8 mouse cellular contexts compared by ENCODE assay signal in genomic region chr12:108292419-108292818, GRCm38 (mm10). TPM values are rescaled to one million over a fixed set of nuclear protein-coding genes. Genes with fewer than 3 reads are reported as not detected.
DNase-seq lines count a peak whose midpoint lies in the region; ATAC-seq lines count a peak whose summit lies in the region.

No protein-coding gene starts in this region.

- no peaks in the 10 kb centered on the region for H3K36me3 ChIP-seq in forebrain, embryonic 10.5 days (replicated peaks)
- H3K36me3 ChIP-seq in limb, embryonic 15.5 days, result no peaks in the 10 kb centered on the region

- no peaks in the 10 kb centered on the region for H3K9me3 ChIP-seq in forebrain, embryonic 10.5 days
- no peaks in the 10 kb centered on the region for H3K9me3 ChIP-seq in limb, embryonic 15.5 days

- peak overlapping the region; percentile 19; the same call in 1 of the 2 replicates for H3K4me2 ChIP-seq in limb, embryonic 15.5 days

- H3K27ac ChIP-seq in forebrain, embryonic 10.5 days, result peak overlapping the region; percentile 74
- H3K27ac ChIP-seq in limb, embryonic 15.5 days, result no peak overlapping the region

- 7% methylated on average over 9 of the region's 9 CpGs for WGBS in forebrain, embryonic 10.5 days
- 12% methylated on average over 9 of the region's 9 CpGs for WGBS in limb, embryonic 15.5 days

- peak; percentile 42; the same call in 1 of the 2 replicates for ATAC-seq in limb, embryonic 15.5 days (ENCODE audit: insufficient number of reproducible peaks, low FRiP score, low TSS enrichment, low read depth)

- no peak overlapping the region for H3K9ac ChIP-seq in limb, embryonic 15.5 days

- peaks cover 26% of the 10 kb centered on the region for H3K4me1 ChIP-seq in forebrain, embryonic 10.5 days
- peaks cover 20% of the 10 kb centered on the region for H3K4me1 ChIP-seq in limb, embryonic 15.5 days

- H3K27me3 ChIP-seq in forebrain, embryonic 10.5 days (ENCODE audit: poor library complexity, severe bottlenecking), result no peaks in the 10 kb centered on the region
- H3K27me3 ChIP-seq in limb, embryonic 15.5 days, result 0 out of 2 replicates have a peak, but pooled peaks cover 3% of the 10 kb centered on the region

- peak; percentile 75 to 76 for DNase-seq in cerebellum, postnatal 10 days
- no peak for DNase-seq in cerebellum, adult 9-11 months
- peak; percentile 52 for DNase-seq in 3134 (ENCODE audit: extremely low read depth, insufficient read length, low spot score)
- peak; percentile 63 for DNase-seq in forebrain, embryonic 10.5 days (ENCODE audit: extremely low spot score, low spot score)
- DNase-seq in retina, postnatal 1 day, result peak; percentile 83
- DNase-seq in left cerebral cortex, adult 9 months (ENCODE audit: low spot score in 2 of 2), result no peak
- DNase-seq in left cerebral cortex, adult 8-10 months (ENCODE audit: low spot score in 2 of 2), result no peak

- H3K4me3 ChIP-seq in forebrain, embryonic 10.5 days, result peak overlapping the region; percentile 27; the same call in 1 of the 2 replicates
- H3K4me3 ChIP-seq in limb, embryonic 15.5 days, result no peak overlapping the region

RNA-seq across cellular contexts. Expression of gene Hhipl1, which starts 13.7 kb away (rescaled TPM):
- polyA plus RNA-seq in forebrain, embryonic 10.5 days (2016; fragmentation: Nextera tagmentation; extraction: Ambion mirVana), result 2.8 and 3.4 TPM in 2 replicates
- 0.97 and 1.4 TPM in 2 replicates for polyA plus RNA-seq in limb, embryonic 15.5 days (2015; fragmentation: Nextera tagmentation; extraction: Ambion mirVana)
- total RNA-seq in left cerebral cortex, adult 8-10 months (2022), result 10 to 100 TPM in 3 of 4 experiments, 1 to 10 TPM in 1; 9.4 to 11.2 (median 10.7) TPM

RNA-seq across cellular contexts. Expression of gene Ccdc85c, which starts 17.2 kb away (rescaled TPM):
- 13.5 and 14.6 TPM in 2 replicates for polyA plus RNA-seq in forebrain, embryonic 10.5 days (2016; fragmentation: Nextera tagmentation; extraction: Ambion mirVana)
- 4.2 and 4.7 TPM in 2 replicates for polyA plus RNA-seq in limb, embryonic 15.5 days (2015; fragmentation: Nextera tagmentation; extraction: Ambion mirVana)
- 10 to 100 TPM; 71.7 to 85.8 (median 80.1) TPM for total RNA-seq in left cerebral cortex, adult 8-10 months (2022)

RNA-seq across cellular contexts. Expression of gene Cyp46a1, which starts 41.8 kb away (rescaled TPM):
- polyA plus RNA-seq in forebrain, embryonic 10.5 days (2016; fragmentation: Nextera tagmentation; extraction: Ambion mirVana), result 19.4 and 20.1 TPM in 2 replicates
- polyA plus RNA-seq in limb, embryonic 15.5 days (2015; fragmentation: Nextera tagmentation; extraction: Ambion mirVana), result 6.3 and 7.6 TPM in 2 replicates
- total RNA-seq in left cerebral cortex, adult 8-10 months (2022), result 100 to 1,000 TPM; 254 to 259 (median 256) TPM

Comparison
In these comparisons a context has a peak if more than half of its experiments do, and no peak if none do; other contexts are left out.
1. DNase-seq: peak in cerebellum, postnatal 10 days (2 of 2), 3134 (single experiment), forebrain, embryonic 10.5 days (single experiment) and retina, postnatal 1 day (single experiment); none in cerebellum, adult 9-11 months (single experiment), left cerebral cortex, adult 9 months (0 of 2) and left cerebral cortex, adult 8-10 months (0 of 2).